Mouse (Mus musculus): ENCODE data around the gene Fras1. TPM values are rescaled to one million over a fixed set of nuclear protein-coding genes. Genes with fewer than 3 reads are reported as not detected.

Gene Fras1
- total and polyA plus RNA-seq, 3 experiments, result not detected

- no peaks in the 10 kb centered on the region for H3K79me2 ChIP-seq (ENCODE audit: control insufficient read depth, insufficient read depth, low read length, poor library complexity)
- TF ChIP-seq ZKSCAN1 (IDR thresholded peaks at IDR 0.05; ENCODE audit: low read depth, low read length) (no peak), UBTF (IDR thresholded peaks at IDR 0.05; ENCODE audit: borderline replicate concordance, insufficient read depth, low read depth, low read length) (no peak), CTCF (IDR thresholded peaks at IDR 0.05 in 2 of 3, conservative IDR thresholded peaks at IDR 0.05 in 1 of 3; ENCODE audit: control insufficient read depth in 1 of 3, insufficient read depth in 1 of 3, low read depth in 2 of 3, low read length in 3 of 3, poor library complexity in 1 of 3, severe bottlenecking in 1 of 3) (no peak), NELFE (IDR thresholded peaks at IDR 0.05; ENCODE audit: low read depth, low read length) (no peak), EP300 (IDR thresholded peaks at IDR 0.05; ENCODE audit: low read depth in 1 of 2, low read length in 2 of 2) (no peak), NRF1 (IDR thresholded peaks at IDR 0.05; ENCODE audit: insufficient read depth, low read depth, low read length, poor library complexity, severe bottlenecking) (no peak), USF1 (IDR thresholded peaks at IDR 0.05; ENCODE audit: low read depth, low read length) (no peak), MAFK (IDR thresholded peaks at IDR 0.05; ENCODE audit: borderline replicate concordance, low read depth, low read length) (no peak), E2F4 (IDR thresholded peaks at IDR 0.05; ENCODE audit: borderline replicate concordance, low read depth, low read length) (no peak), ELF1 (IDR thresholded peaks at IDR 0.05; ENCODE audit: low read depth, low read length) (no peak), RCOR1 (IDR thresholded peaks at IDR 0.05; ENCODE audit: low read depth, low read length) (no peak), TAL1 (IDR thresholded peaks at IDR 0.05; ENCODE audit: low read length) (no peak), BHLHE40 (IDR thresholded peaks at IDR 0.05; ENCODE audit: borderline replicate concordance, low read depth, low read length) (no peak), KAT2A (conservative IDR thresholded peaks at IDR 0.05; ENCODE audit: low read depth, low read length) (no peak), POLR2AphosphoS2 (IDR thresholded peaks at IDR 0.05; ENCODE audit: low read length) (no peak), SIN3A (IDR thresholded peaks at IDR 0.05; ENCODE audit: low read length) (no peak), TBP (IDR thresholded peaks at IDR 0.05; ENCODE audit: low read depth, low read length) (no peak)
These were observed 235.0 kb downstream of the Fras1 start for GRCm38 (mm10) chr5:96608581-96609280.

GRCm38 (mm10) chr5:96612077-96612476, 238.3 kb downstream of the Fras1 start:
- no peak overlapping the region for H3K9ac ChIP-seq (ENCODE audit: control insufficient read depth, low read depth, low read length, poor library complexity, severe bottlenecking)
- no peaks in the 10 kb centered on the region for H3K79me2 ChIP-seq (ENCODE audit: control insufficient read depth, insufficient read depth, low read length, poor library complexity)
- TF ChIP-seq UBTF (IDR thresholded peaks at IDR 0.05; ENCODE audit: borderline replicate concordance, insufficient read depth, low read depth, low read length) (no peak), TCF12 (IDR thresholded peaks at IDR 0.05; ENCODE audit: low read depth, low read length) (no peak), JUND (IDR thresholded peaks at IDR 0.05; ENCODE audit: low read depth, low read length) (no peak), NRF1 (IDR thresholded peaks at IDR 0.05; ENCODE audit: insufficient read depth, low read depth, low read length, poor library complexity, severe bottlenecking) (no peak), MYC (IDR thresholded peaks at IDR 0.05; ENCODE audit: low read depth, low read length) (no peak), POLR2A (IDR thresholded peaks at IDR 0.05; ENCODE audit: control insufficient read depth in 1 of 2, insufficient read depth in 1 of 2, low read depth in 1 of 2, low read length in 2 of 2, poor library complexity in 1 of 2) (no peak)
- H3K27ac ChIP-seq (ENCODE audit: control insufficient read depth, low read depth, low read length), result no peak overlapping the region
- no peaks in the 10 kb centered on the region for H3K36me3 ChIP-seq (ENCODE audit: control insufficient read depth in 1 of 2, insufficient read depth in 2 of 2, low read length in 2 of 2)
- H3K27me3 ChIP-seq (ENCODE audit: control insufficient read depth in 1 of 2, insufficient read depth in 2 of 2, low read length in 2 of 2), result no peaks in the 10 kb centered on the region; a peak in 1 of 4 replicates
- H3K9me3 ChIP-seq (replicated peaks; ENCODE audit: insufficient read depth, low read length), result no peaks in the 10 kb centered on the region
- no peak for DNase-seq (ENCODE audit: low read depth, low spot score)
- H3K4me1 ChIP-seq (ENCODE audit: control insufficient read depth in 1 of 2, insufficient read depth in 2 of 2, low read length in 2 of 2), result no peaks in the 10 kb centered on the region
- no peak overlapping the region for H3K4me3 ChIP-seq (ENCODE audit: control insufficient read depth in 1 of 2, insufficient read depth in 1 of 2, low read depth in 2 of 2, low read length in 2 of 2)

More at GRCm38 (mm10) chr5:96608581-96609280, 235.0 kb downstream of the Fras1 start:
- H3K9ac ChIP-seq (ENCODE audit: control insufficient read depth, low read depth, low read length, poor library complexity, severe bottlenecking), result no peak overlapping the region
- H3K27ac ChIP-seq (ENCODE audit: control insufficient read depth, low read depth, low read length), result no peak overlapping the region
- DNase-seq (ENCODE audit: low read depth, low spot score), result no peak
- no peaks in the 10 kb centered on the region for H3K36me3 ChIP-seq (ENCODE audit: control insufficient read depth in 1 of 2, insufficient read depth in 2 of 2, low read length in 2 of 2)
- H3K9me3 ChIP-seq (replicated peaks; ENCODE audit: insufficient read depth, low read length), result no peaks in the 10 kb centered on the region
- no peak overlapping the region for H3K4me3 ChIP-seq (ENCODE audit: control insufficient read depth in 1 of 2, insufficient read depth in 1 of 2, low read depth in 2 of 2, low read length in 2 of 2)
- no peaks in the 10 kb centered on the region; a peak in 1 of 4 replicates for H3K27me3 ChIP-seq (ENCODE audit: control insufficient read depth in 1 of 2, insufficient read depth in 2 of 2, low read length in 2 of 2)
- H3K4me1 ChIP-seq (ENCODE audit: control insufficient read depth in 1 of 2, insufficient read depth in 2 of 2, low read length in 2 of 2), result no peaks in the 10 kb centered on the region

All from MEL (cell line).